ENCODE assay signal across 24 mouse cellular contexts in the genomic region with DNA sequence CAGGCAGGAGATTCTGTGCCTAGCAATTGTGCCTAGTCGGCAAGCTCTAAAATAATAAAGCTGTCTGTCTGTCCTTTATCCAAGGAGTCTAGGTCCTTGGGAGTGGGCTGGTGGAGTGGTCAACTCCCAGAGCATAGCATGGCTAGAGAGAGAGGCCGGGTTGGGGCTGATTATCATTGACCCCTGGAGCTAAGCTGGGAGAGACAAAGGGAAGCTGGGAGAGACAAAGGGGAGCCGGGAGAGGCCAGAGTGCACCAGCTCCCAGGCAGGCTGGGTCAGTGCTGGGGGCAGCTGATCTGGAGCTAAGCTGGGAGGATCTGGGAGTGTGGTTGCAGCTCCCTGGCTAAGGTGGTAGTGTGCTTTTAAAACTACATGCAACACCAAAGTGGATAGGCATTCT. TPM values are rescaled to one million over a fixed set of nuclear protein-coding genes. Genes with fewer than 3 reads are reported as not detected.
A peak's percentile ranks its signal among the peaks of the same experiment; 100 is the strongest.
DNase-seq lines count a peak whose midpoint lies in the region; ATAC-seq lines count a peak whose summit lies in the region.
"Had no signal": no experiment of that assay in that cellular context is flagged by ENCODE, and none has a peak within 500 bp of the region (broad histone marks: within the 10 kb centered on the region; RNA-seq: fewer than 3 reads in every experiment).

No protein-coding gene starts in this region.

- no peak for DNase-seq in kidney, postnatal 14 days
- DNase-seq in midbrain, embryonic 11.5 days (ENCODE audit: low spot score, missing footprints), result peak; percentile 82
- peak; percentile 43 for DNase-seq in retina, embryonic 14.5 days (ENCODE audit: low spot score)
- DNase-seq in layer of hippocampus, adult 9-11 months, result no peak
- DNase-seq: adrenal gland, adult 8-10 months; adrenal gland, postnatal 36 days; cerebellum, adult 2 months; cerebellum, postnatal 14 days; gastrocnemius, postnatal 10 days; heart, adult 18-20 months; heart, postnatal 10 days; heart, postnatal 4 days had no signal

- no peaks in the 10 kb centered on the region for H3K27me3 ChIP-seq in kidney, embryonic 15.5 days
- H3K27me3 ChIP-seq in midbrain, embryonic 11.5 days (ENCODE audit: control insufficient read depth, insufficient read depth, low read length), result no peaks in the 10 kb centered on the region
- no peaks in the 10 kb centered on the region for H3K27me3 ChIP-seq in midbrain, embryonic 15.5 days (replicated peaks)
- H3K27me3 ChIP-seq: embryonic facial prominence, embryonic 15.5 days; hindbrain, embryonic 13.5 days had no signal

- peaks cover 9% of the 10 kb centered on the region for H3K4me1 ChIP-seq in kidney, embryonic 15.5 days
- peaks cover 5% of the 10 kb centered on the region for H3K4me1 ChIP-seq in midbrain, embryonic 11.5 days (ENCODE audit: control insufficient read depth, insufficient read depth, low read length)
- H3K4me1 ChIP-seq in midbrain, embryonic 15.5 days, result 0 out of 2 replicates have a peak, but pooled peaks cover 4% of the 10 kb centered on the region

- H3K9ac ChIP-seq in kidney, embryonic 15.5 days, result no peak overlapping the region
- no peak overlapping the region for H3K9ac ChIP-seq in midbrain, embryonic 11.5 days (ENCODE audit: low read length)
- H3K9ac ChIP-seq in midbrain, embryonic 15.5 days, result no peak overlapping the region
- H3K9ac ChIP-seq: embryonic facial prominence, embryonic 15.5 days; hindbrain, embryonic 13.5 days had no signal

- H3K36me3 ChIP-seq in kidney, embryonic 15.5 days, result no peaks in the 10 kb centered on the region
- H3K36me3 ChIP-seq in midbrain, embryonic 11.5 days (ENCODE audit: control insufficient read depth, insufficient read depth, low read length), result no peaks in the 10 kb centered on the region
- H3K36me3 ChIP-seq in midbrain, embryonic 15.5 days (replicated peaks), result no peaks in the 10 kb centered on the region
- H3K36me3 ChIP-seq: embryonic facial prominence, embryonic 15.5 days; G1E; heart, embryonic 10.5 days; hindbrain, embryonic 13.5 days had no signal

- H3K27ac ChIP-seq in kidney, embryonic 15.5 days, result peak overlapping the region; percentile 48; the same call in 1 of the 2 replicates
- no peak overlapping the region for H3K27ac ChIP-seq in midbrain, embryonic 11.5 days (ENCODE audit: low read depth, low read length)
- no peak overlapping the region for H3K27ac ChIP-seq in midbrain, embryonic 15.5 days
- H3K27ac ChIP-seq: embryonic facial prominence, embryonic 15.5 days; heart, embryonic 10.5 days; hindbrain, embryonic 13.5 days had no signal

- H3K9me3 ChIP-seq in kidney, embryonic 15.5 days (replicated peaks), result no peaks in the 10 kb centered on the region
- no peaks in the 10 kb centered on the region for H3K9me3 ChIP-seq in midbrain, embryonic 11.5 days (ENCODE audit: control insufficient read depth, low read length)
- H3K9me3 ChIP-seq in midbrain, embryonic 15.5 days, result no peaks in the 10 kb centered on the region
- H3K9me3 ChIP-seq: embryonic facial prominence, embryonic 15.5 days; G1E; heart, embryonic 10.5 days; hindbrain, embryonic 13.5 days had no signal

- H3K4me2 ChIP-seq in kidney, embryonic 15.5 days, result no peak overlapping the region
- no peak overlapping the region for H3K4me2 ChIP-seq in midbrain, embryonic 11.5 days
- no peak overlapping the region for H3K4me2 ChIP-seq in midbrain, embryonic 15.5 days
- H3K4me2 ChIP-seq: embryonic facial prominence, embryonic 15.5 days; hindbrain, embryonic 13.5 days had no signal

- no peak overlapping the region for H3K4me3 ChIP-seq in kidney, embryonic 15.5 days (replicated peaks)
- no peak overlapping the region for H3K4me3 ChIP-seq in midbrain, embryonic 11.5 days (ENCODE audit: low read depth, low read length)
- H3K4me3 ChIP-seq in midbrain, embryonic 15.5 days, result no peak overlapping the region
- H3K4me3 ChIP-seq: embryonic facial prominence, embryonic 15.5 days; erythroblast, embryonic 14.5 days; heart, embryonic 10.5 days; hindbrain, embryonic 13.5 days had no signal

- no peak for ATAC-seq in kidney, embryonic 15.5 days (replicated peaks; ENCODE audit: low FRiP score)
- ATAC-seq in midbrain, embryonic 11.5 days (ENCODE audit: low FRiP score), result no peak
- ATAC-seq in midbrain, embryonic 15.5 days (replicated peaks), result no peak
- ATAC-seq: forebrain, embryonic 16.5 days had no signal

- WGBS in kidney, embryonic 15.5 days, result 33% methylated on average over 3 of the region's 3 CpGs
- 8% methylated on average over 3 of the region's 3 CpGs for WGBS in midbrain, embryonic 11.5 days
- 11% methylated on average over 3 of the region's 3 CpGs for WGBS in midbrain, embryonic 15.5 days

RNA-seq across cellular contexts. Expression of a gene that starts 9.2 kb away (rescaled TPM):
- not detected in 2 replicates for polyA plus RNA-seq in kidney, embryonic 15.5 days (2015; fragmentation: Nextera tagmentation; extraction: Ambion mirVana)
- polyA plus RNA-seq in midbrain, embryonic 11.5 days (2014; fragmentation: Nextera tagmentation; extraction: Ambion mirVana), result not detected in 2 replicates
- polyA plus RNA-seq in midbrain, embryonic 15.5 days (2015; fragmentation: Nextera tagmentation; extraction: Ambion mirVana), result not detected in 2 replicates
- polyA plus RNA-seq: cerebellum, adult 2 months; embryonic facial prominence, embryonic 11.5 days; embryonic facial prominence, embryonic 15.5 days; erythroblast, embryonic 14.5 days; forebrain, embryonic 11.5 days; forebrain, embryonic 16.5 days; frontal cortex, adult 2 months; G1E; heart, embryonic 10.5 days; heart, embryonic 14.5 days; hindbrain, embryonic 13.5 days had no signal

RNA-seq across cellular contexts. Expression of a gene that starts 11.9 kb away (rescaled TPM):
- polyA plus RNA-seq in kidney, embryonic 15.5 days (2015; fragmentation: Nextera tagmentation; extraction: Ambion mirVana), result 4.8 and 6.5 TPM in 2 replicates
- polyA plus RNA-seq in midbrain, embryonic 11.5 days (2014; fragmentation: Nextera tagmentation; extraction: Ambion mirVana), result 2.9 and 4.0 TPM in 2 replicates
- 14.8 and 15.0 TPM in 2 replicates for polyA plus RNA-seq in midbrain, embryonic 15.5 days (2015; fragmentation: Nextera tagmentation; extraction: Ambion mirVana)
- polyA plus RNA-seq: G1E had no signal

RNA-seq across cellular contexts. Expression of a gene that starts 22.7 kb away (rescaled TPM):
- polyA plus RNA-seq in kidney, embryonic 15.5 days (2015; fragmentation: Nextera tagmentation; extraction: Ambion mirVana), result not detected in 2 replicates
- polyA plus RNA-seq in midbrain, embryonic 11.5 days (2014; fragmentation: Nextera tagmentation; extraction: Ambion mirVana), result not detected in 2 replicates
- not detected in 2 replicates for polyA plus RNA-seq in midbrain, embryonic 15.5 days (2015; fragmentation: Nextera tagmentation; extraction: Ambion mirVana)
- polyA plus RNA-seq: cerebellum, adult 2 months; embryonic facial prominence, embryonic 11.5 days; embryonic facial prominence, embryonic 15.5 days; erythroblast, embryonic 14.5 days; forebrain, embryonic 11.5 days; forebrain, embryonic 16.5 days; frontal cortex, adult 2 months; G1E; heart, embryonic 10.5 days; heart, embryonic 14.5 days; hindbrain, embryonic 13.5 days had no signal

RNA-seq across cellular contexts. Expression of a gene that starts 28.7 kb away (rescaled TPM):
- polyA plus RNA-seq in kidney, embryonic 15.5 days (2015; fragmentation: Nextera tagmentation; extraction: Ambion mirVana), result 5.7 and 7.2 TPM in 2 replicates
- polyA plus RNA-seq in midbrain, embryonic 11.5 days (2014; fragmentation: Nextera tagmentation; extraction: Ambion mirVana), result 0.37 and 0.90 TPM in 2 replicates
- polyA plus RNA-seq in midbrain, embryonic 15.5 days (2015; fragmentation: Nextera tagmentation; extraction: Ambion mirVana), result 1.1 and 1.5 TPM in 2 replicates
- polyA plus RNA-seq: erythroblast, embryonic 14.5 days had no signal

Comparison
In these comparisons a context has a peak if more than half of its experiments do, and no peak if none do; other contexts are left out.
1. DNase-seq: peak in midbrain, embryonic 11.5 days (single experiment) and retina, embryonic 14.5 days (single experiment); none in kidney, postnatal 14 days (single experiment) and layer of hippocampus, adult 9-11 months (single experiment).